Mouse (Mus musculus) large intestine, adult 2 months (tissue): ENCODE measurements at regions not wholly inside any gene's neighbourhood (a gene's known extent, or its start where the extent isn't known, plus 50 kb on each side); places are given as distances from the start of the nearest gene placed in this dataset.

Source experiments
- DNase-seq: peaks from one replicate; pipeline ENCODE4 v3.0.0-alpha.2; 2012; ENCODE audit warnings: low read depth, low spot score
- WGBS: fragments of 180-500 bp; shearing (Covaris S2); methylation state at CpG from one replicate; pipeline ENCODE4 v1.1.7; 2018; 5-methylcytosine and 5-hydroxymethylcytosine counted together

DNA sequence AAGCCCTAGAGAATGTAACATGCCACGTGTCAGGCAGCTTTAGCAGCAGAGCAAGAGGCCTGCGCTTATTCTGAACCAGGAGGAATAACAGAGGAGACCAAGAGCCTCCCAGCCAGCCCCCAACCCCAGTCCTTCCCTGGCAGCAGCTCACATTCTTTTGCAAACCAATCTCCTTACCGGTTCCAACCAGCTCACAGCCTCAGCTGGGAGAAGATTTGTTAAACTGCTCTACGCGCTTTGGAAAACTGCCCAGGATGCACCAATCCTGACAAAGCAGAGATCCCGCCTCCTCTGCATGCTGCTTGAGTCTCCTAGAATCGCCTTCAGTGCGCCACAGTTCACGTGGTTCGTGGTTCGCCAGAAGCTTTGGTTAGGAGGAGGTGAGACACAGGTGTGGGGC, 51.8 kb downstream of the Gm9376 start:
- WGBS, result 49% methylated on average over 11 of the region's 11 CpGs
- no peak for DNase-seq

DNA sequence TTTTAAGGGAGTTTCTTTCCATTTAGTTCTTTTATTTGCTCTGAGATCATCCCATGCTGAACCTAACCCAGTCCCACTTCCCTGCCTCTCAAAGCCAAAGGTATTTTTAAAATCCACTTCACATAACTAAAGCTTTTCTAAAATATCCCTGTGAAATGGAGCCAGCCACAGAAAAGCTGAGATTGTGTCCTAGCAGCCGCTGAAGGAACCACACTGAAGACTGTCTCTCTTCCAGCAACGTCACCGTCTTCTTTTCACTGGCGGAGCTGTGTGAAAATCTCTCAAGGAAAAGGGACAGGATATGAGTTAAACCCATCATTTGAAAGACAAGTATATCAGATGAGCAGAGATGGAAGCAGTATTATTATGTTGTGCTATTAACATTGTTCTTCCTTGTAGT, 53.3 kb downstream of the Gm9376 start:
- no peak for DNase-seq
- 89% methylated on average over 4 of the region's 4 CpGs for WGBS

DNA sequence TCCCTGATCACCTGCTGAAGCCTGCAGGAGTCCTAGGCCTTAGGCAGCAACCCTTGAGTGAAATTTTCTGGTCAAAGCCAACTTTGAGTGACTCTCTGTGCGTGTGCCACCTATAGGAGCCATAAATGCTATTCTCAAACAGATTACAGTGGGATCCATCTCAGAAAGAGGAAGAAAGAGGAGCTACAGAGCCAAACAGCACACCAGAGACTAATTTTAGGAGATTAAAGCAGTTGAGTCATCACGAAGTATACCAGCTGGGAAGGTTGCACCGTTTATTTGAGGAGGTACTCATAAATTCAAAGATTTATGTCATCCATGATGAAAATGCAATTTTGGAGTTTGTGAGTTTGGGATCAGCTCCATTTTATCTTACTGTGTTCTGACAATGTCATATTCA, 54.3 kb downstream of the Gm9376 start:
- no peak for DNase-seq
- 57% methylated on average over 3 of the region's 3 CpGs for WGBS

DNA sequence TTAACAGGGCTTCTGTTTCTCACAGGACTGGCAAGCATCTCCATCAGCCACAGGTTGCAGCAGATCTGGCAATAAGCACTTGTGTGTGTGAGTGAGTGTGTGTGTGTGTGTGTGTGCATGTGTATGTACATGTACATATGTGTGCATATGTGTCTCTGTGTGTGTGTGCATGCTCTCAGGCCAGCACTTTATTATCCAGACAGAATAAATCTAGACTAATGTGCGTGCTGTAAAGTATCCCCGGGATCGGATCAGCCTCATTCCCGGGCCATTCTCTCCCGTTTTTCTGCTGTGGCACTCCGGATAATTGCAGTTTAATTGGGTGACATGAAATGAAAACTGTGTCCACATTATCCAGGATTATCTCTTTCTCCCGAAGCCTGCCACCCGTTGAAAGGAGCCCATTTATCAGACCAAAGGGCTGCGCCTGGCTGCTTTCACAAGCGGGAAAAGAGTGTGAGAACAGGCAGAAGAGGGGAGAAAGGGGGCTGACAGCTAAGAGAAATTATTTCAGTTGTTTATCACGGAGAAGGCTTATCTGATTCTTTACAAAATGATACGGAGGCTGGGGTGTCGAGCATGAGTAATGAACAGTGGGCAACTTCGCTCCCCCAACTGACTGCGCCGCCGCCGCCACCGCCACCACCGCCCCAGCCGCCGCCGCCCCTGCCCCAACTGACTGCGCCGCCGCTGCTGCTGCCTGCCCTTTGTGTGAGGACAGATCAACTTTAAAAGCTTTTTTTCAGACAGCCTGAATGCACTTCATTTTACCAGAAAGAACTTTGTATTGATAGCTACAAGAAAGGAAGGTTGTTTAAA, 55.5 kb downstream of the Gm9376 start:
- 39% methylated on average over 26 of the region's 26 CpGs for WGBS
- DNase-seq, result no peak

DNA sequence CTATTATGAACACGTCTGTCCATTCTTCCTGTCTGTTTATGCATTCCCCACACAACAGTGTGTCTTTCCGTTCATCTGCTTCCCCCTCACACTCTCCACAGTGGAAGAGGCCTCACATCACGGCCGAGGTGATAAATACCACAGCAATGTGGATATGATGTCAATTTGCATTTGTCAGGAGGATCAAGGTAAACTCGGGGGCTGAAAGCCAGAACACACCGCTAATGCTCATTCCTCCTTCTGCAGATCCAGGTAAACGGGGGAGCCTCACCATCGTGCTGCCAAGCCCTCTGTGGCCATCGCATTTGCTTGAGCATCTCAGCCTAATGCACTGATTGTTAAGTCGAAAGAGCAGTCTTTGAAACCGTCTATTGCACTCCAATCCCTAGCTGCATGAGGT, 56.1 kb downstream of the Gm9376 start:
- no peak for DNase-seq
- WGBS, result 26% methylated on average over 11 of the region's 11 CpGs

DNA sequence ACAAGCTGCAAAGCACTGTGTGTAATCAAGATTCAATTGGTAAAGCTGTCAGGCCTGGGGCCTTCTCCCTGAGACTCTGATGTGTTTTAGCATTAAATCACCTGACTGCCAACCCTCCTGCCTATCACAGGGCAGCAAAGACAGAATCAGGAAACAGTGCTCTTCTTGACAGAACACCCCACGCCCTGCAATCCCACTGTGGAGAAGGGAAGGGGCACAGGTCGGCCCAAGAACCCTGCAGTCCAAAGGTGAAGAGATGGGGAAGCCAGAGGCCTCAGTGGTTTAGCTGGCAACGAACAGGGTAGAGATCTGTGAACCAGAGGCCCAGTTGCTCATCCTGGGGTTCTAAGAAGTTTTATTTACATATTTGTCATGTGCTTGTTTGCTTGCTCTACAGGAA, 71.3 kb downstream of the Gm9376 start:
- no peak for DNase-seq
- 51% methylated on average over 3 of the region's 3 CpGs for WGBS

DNA sequence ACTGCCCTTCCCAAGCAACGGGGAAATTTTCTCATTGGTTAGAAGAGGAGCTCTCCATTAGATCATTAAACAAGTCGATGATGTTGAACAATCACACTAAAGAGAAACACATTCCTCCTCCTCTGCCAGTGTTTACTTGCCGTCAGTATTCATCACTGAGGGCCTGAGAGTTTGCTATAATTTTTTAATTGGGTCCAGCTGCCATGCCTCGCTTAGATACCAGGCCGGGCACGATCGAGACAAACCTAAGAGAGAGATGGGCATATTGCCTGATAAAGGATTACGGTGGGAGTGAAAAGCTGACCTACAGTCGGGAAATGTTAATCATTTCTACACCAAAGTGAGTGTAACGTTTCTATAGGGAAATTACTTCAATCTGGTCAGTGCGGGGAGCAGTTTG, 96.2 kb downstream of the Gm9376 start:
- DNase-seq, result no peak
- WGBS, result 41% methylated on average over 11 of the region's 11 CpGs

DNA sequence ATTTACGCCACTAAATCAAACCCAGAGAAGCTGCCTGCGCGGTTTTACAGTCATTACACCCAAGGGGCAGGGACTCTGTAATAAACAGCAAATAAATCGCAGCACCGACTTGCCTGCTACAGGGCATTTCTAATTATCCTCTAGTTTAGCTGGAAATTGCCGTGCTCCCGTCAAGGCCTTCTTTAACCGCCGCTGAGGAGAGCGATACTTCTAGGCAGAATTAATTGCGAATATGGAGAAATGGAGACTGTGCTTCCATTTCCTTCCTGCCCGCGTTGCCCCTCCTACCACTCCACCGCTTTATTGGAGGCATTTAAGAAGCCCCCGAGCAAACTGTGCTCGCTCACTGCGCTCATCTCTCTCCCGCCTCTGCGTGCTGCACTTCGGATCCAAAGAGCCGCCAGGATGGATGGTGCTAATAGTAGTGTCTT, 96.6 kb downstream of the Gm9376 start:
- 53% methylated on average over 21 of the region's 21 CpGs for WGBS
- DNase-seq, result no peak

DNA sequence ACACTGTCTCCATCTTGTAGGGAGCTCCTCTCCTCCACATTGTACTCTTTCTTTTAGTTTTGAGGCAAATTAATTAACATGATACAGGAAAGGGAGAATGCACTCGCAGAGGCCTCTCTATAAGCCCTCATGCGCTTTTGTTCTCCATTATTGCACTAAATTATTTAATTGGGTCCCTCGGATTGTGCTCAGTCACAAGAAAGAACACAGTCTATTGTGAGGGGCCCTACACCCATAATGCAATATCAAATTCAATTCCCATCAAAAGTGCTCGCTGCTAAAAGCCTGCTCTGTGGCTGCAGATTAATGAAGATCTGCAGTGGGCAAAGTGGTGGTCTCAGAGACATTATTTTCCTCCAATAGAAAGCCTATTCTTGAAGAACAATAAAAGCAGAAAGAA, 99.8 kb downstream of the Gm9376 start:
- WGBS, result 87% methylated on average over 4 of the region's 4 CpGs
- no peak for DNase-seq

DNA sequence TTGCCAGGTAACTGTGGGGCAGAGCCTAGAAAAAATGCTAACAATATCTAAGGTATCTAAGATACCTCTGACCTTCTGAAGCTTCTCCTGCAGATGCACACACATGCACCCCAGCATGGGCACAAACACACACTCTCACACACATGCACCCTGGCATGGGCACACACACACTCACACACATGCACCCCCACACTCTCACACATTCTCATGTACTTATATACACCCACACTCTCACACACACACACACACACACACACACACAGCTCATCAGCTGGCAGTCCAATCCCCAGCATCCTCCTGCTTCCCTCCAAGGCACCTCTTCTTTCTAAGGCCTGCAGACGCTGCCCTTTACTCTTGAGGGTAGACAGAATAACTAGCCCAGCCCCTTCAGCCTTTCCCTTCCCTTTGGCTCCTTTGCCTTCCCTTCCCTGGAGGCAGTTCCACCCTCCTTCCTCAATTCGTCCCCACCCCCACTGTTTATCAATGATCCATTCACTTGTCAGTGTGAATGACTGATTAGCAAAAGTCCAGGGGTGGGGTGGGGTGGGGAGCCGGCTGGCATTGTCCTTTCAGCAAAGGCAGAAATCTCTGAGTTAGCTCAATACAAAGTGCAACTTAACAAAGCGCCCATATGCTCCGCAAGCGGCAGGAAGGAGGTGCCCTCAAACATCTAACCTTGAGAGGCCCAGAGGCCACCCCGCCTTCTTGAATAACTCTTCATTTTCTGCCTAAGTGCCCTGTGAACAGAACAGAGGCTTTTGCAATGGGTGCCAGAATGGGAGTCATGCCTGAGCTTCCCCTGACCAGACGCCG, 102.1 kb downstream of the Gm9376 start:
- DNase-seq, result no peak
- 6% methylated on average over 9 of the region's 9 CpGs for WGBS

DNA sequence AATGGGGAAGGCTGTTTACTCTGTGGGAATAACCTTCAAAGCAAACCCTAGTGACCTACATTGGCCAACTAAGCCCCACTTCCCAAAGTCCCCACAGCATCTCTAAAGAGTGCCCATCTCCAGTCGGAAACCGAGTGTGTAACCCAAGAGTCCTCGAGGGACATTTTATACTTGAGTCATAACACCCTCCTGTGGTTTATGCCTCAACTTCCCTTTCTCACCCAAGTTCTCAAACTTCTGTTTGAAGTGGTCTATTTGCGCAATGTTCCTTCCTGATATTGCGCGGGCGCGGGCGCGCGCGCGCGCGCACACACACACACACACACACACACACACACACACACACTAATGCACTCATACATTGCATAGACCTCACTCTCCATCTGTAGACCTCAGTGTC, 104.6 kb downstream of the Gm9376 start:
- WGBS, result 93% methylated on average over 15 of the region's 15 CpGs
- no peak for DNase-seq

DNA sequence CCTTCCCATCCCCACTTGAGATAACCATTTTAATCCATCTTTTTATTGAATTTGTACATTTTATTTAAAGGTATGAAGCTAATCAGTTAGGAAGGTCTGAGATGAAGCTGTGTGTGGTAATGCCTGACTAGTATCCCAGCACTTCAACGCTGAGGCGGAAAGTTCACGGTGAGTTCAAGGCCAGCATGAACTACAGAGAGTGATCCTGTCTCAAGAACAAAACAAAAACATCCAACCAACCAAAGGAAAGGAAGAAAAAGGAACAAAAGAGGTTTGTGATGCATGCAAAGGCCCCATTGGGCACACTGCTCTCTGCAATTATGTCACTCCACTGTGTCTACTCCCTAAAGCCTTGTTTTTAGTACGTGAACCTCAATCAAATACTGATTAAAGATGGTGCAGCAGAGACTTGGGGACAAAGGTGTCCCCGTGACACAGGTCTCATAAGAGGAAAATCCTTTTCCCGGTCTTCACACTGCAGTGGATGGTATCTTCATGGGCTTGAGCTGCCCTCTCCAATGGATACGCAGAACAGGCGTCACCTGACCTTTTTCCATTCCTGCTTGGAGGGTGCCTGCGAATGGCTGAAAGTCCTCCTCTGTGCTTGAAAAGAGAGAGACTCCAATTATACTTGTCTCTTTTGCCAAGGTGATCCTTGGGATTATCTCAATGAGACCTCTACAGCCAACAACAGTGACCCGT, 108.2 kb downstream of the Gm9376 start:
- 93% methylated on average over 10 of the region's 10 CpGs for WGBS
- no peak for DNase-seq

DNA sequence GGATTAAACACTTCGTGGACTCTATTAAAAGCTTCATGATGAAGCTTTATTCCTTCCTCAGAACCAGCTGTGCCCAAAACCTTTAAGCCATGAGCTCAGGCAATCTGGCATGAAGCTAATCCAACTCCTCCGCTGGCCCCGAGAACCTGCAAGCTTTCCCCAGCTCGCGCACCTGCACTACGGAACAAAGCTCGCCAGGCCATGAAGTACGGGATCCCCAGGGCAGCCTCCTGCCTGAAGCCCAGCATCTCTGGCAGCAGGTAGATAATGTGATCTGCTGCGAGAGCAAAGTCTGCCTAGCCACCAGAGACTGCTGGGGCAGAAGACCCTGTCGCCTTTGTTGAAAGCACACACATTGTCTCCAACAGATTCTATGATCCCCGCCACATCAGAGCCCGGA, 108.9 kb downstream of the Gm9376 start:
- no peak for DNase-seq
- 93% methylated on average over 12 of the region's 12 CpGs for WGBS

DNA sequence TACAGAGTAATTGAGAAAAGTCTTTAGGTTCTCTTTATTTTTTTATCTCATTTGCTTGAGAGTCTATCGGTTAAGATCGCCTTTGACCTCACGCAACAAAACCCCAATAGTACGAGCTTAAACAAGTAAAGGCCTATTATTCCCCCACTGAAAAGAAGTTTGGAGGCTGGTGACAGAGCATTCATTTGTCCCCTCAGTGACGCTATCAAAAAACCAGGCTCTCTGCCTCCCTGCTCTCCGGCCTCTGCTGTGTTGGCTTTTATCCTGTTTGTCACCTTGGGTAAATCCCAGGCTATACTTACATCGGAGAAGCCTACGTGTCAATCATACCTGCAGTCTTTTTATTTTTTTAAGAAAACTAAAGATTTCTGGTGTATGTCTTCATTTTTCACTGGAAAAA, 112.9 kb downstream of the Gm9376 start:
- WGBS, result 92% methylated on average over 8 of the region's 8 CpGs
- no peak for DNase-seq

DNA sequence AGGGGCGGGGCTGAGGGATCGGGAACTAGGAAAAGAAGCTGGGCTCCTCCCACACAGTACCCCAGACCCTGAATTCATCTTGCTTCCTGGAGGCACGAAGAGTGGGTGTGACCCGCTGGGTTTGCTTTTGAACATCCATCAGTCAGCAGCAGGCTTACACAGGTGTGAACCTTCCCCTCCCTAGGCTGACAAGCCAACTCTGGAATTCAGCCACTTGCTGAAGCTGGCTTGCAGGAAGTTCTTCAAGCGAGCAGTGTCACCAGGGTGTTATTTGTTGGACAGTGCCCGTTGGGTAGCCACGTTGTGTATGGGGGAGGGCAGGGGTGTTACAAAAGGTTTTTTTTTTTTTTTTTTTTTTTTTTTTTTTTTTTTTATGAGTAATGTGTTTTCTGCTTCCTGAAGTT, 118.8 kb downstream of the Gm9376 start:
- WGBS, result 3% methylated on average over 7 of the region's 7 CpGs

DNA sequence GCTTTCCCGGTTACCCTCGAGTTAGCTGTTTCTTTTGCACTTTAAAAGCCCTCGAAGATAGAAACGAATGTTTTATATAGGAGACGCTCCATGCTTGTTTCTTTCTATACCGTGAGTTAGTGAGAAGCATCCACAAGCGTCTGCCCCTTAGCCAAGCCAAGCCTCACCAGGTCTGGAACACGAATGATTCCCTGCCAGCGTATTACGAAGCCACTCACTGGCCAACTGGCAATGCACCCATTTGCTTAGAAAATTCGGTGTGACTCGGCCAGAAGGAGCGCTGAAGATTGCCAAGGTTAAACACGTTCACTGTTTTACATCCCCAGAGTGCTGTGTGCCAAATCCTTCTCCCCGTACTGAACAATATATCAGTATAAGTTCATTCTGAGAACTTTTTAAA, 121.3 kb downstream of the Gm9376 start:
- WGBS, result 86% methylated on average over 15 of the region's 15 CpGs
- no peak for DNase-seq

More for the DNA sequence above, 118.8 kb downstream of the Gm9376 start:
- DNase-seq, result peak; percentile 27

DNA sequence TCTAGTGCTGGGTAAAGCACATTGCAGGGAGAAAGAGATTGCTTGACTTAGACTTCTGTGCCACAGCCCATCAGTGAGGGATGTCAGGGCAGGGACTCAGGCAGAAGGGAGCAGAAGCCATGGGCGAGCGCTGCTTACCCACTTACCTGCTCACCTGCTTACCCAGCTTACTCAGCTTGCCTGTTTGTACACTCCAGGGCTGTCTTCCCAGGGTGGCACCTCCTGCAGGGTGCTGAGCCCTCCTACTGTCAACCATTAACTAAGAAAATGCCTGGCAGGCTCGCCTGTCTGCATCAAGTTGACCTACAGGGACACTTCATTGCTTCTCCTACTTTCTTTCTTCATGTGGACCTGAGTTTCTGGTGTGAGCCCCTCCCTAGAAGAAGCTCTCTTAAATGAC, 124.0 kb downstream of the Gm9376 start:
- no peak for DNase-seq

DNA sequence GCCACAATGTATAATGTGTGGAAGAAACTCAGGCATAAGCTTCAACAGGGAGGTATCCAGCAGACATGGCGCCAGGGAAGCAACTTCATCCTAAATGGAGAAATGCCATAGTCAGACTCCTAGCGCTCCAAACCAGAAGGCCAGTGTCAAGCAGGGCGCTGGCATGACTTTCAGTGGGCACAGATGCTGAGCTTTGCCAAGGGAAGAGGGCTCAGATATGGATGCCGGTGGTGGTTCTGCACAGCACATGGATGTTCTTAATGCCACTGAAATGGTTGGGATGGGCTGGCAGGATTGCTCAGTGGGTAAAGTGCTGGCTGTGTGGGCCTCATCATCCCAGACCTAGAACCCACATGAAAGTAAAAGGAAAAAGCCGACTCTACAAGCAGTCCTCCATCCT, 124.8 kb downstream of the Gm9376 start:
- WGBS, result 93% methylated on average over 5 of the region's 5 CpGs
- DNase-seq, result no peak

More for the DNA sequence above, 124.0 kb downstream of the Gm9376 start:
- 25% methylated on average over 3 of the region's 3 CpGs for WGBS

DNA sequence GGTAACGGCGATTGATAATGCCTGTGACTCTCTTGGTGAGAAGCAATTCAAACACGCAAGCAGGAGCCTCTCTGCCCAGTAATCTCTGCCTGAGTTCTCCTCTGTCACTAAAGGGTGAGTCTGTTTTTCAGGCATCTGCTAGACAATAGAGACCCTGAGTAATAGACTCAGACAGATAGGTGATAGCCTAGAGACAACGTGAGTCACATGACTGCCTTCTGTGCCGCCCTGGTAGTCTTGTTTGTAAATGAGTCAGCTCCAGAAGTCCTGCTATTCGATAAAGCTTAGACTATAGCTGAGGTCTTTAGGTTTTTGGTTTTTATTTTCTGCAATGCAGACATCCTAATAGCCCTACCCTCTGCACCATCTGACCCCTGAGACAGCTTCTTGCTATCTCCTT, 126.9 kb downstream of the Gm9376 start:
- WGBS, result 53% methylated on average over 6 of the region's 6 CpGs
- DNase-seq, result no peak

DNA sequence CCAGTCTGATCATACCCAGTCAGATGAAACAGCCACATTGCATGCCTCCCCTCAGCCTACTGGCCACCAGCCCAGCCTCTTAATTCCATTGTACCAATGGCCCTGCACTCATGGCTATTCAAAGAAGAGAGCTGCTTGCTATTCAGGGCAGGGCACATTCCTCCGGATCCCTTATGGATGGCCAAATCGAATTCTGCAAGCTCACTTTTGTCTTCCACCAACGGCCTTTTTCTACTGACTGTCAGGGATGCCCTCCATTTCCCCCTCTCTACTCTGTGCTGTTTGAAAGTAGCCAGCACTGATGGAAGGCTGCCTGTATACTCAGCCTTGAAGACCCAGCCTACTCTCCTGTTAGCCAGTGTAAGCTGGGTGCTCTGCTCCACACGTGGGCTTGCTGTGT, 147.5 kb downstream of the Gm9376 start:
- 74% methylated on average over 4 of the region's 4 CpGs for WGBS
- DNase-seq, result no peak
